Mouse (Mus musculus): Measurements from ENCODE around the gene Nup62. TPM values are rescaled to one million over a fixed set of nuclear protein-coding genes. Genes with fewer than 3 reads are reported as not detected.

Nup62 gene
- polyA plus RNA-seq, 1 experiment from 2014 or later: 73.5 TPM

- Histone ChIP-seq H3K27me3 (no peaks in the 10 kb centered on the region), H3K4me2 (no peak overlapping the region), H3K4me1 (peaks cover 8% of the 10 kb centered on the region), H3K36me3 (ENCODE audit: poor library complexity, severe bottlenecking) (peaks cover 17% of the 10 kb centered on the region; the same call in 1 of the 2 replicates), H3K9me3 (replicated peaks) (no peaks in the 10 kb centered on the region), H3K27ac (no peak overlapping the region), H3K4me3 (no peak overlapping the region), H3K9ac (no peak overlapping the region)
- ATAC-seq: no peak
- WGBS: 88% methylated on average over 7 of the region's 7 CpGs
These were observed 4.9 kb upstream of the Nup62 start for GRCm38 (mm10) chr7:44810819-44811557.

- no peak overlapping the region for H3K4me2 ChIP-seq
- peaks cover 18% of the 10 kb centered on the region for H3K4me1 ChIP-seq
- H3K9ac ChIP-seq: no peak overlapping the region
- H3K27me3 ChIP-seq: no peaks in the 10 kb centered on the region
- WGBS: 89% methylated on average over 20 of the region's 20 CpGs
- no peak overlapping the region for H3K27ac ChIP-seq
- H3K9me3 ChIP-seq (replicated peaks): no peaks in the 10 kb centered on the region
- no peak for ATAC-seq
- H3K4me3 ChIP-seq: no peak overlapping the region
- peaks cover 17% of the 10 kb centered on the region; the same call in 1 of the 2 replicates for H3K36me3 ChIP-seq (ENCODE audit: poor library complexity, severe bottlenecking)
These were observed 3.1 kb upstream of the Nup62 start for GRCm38 (mm10) chr7:44812651-44813325.

GRCm38 (mm10) chr7:44813985-44814384, 1.9 kb upstream of the Nup62 start:
- WGBS: 83% methylated on average over 3 of the region's 3 CpGs
- H3K36me3 ChIP-seq (ENCODE audit: poor library complexity, severe bottlenecking): peaks cover 17% of the 10 kb centered on the region; the same call in 1 of the 2 replicates
- no peak for ATAC-seq
- H3K27ac ChIP-seq: no peak overlapping the region
- no peak overlapping the region for H3K4me2 ChIP-seq
- no peak overlapping the region for H3K9ac ChIP-seq
- H3K9me3 ChIP-seq (replicated peaks): no peaks in the 10 kb centered on the region
- peaks cover 30% of the 10 kb centered on the region for H3K4me1 ChIP-seq
- H3K27me3 ChIP-seq: no peaks in the 10 kb centered on the region
- no peak overlapping the region for H3K4me3 ChIP-seq

GRCm38 (mm10) chr7:44814423-44814822, 1.5 kb upstream of the Nup62 start:
- H3K36me3 ChIP-seq (ENCODE audit: poor library complexity, severe bottlenecking): peaks cover 17% of the 10 kb centered on the region; the same call in 1 of the 2 replicates
- peak overlapping the region; percentile 84; the same call in 1 of the 2 replicates for H3K4me2 ChIP-seq
- H3K4me1 ChIP-seq: peaks cover 35% of the 10 kb centered on the region
- peak overlapping the region; percentile 84; the same call in 1 of the 2 replicates for H3K4me3 ChIP-seq
- 89% methylated on average over 4 of the region's 4 CpGs for WGBS
- no peaks in the 10 kb centered on the region for H3K9me3 ChIP-seq (replicated peaks)
- no peak overlapping the region for H3K9ac ChIP-seq
- H3K27ac ChIP-seq: no peak overlapping the region
- ATAC-seq: no peak
- H3K27me3 ChIP-seq: no peaks in the 10 kb centered on the region

- Histone ChIP-seq H3K36me3 (ENCODE audit: poor library complexity, severe bottlenecking) (peaks cover 17% of the 10 kb centered on the region; the same call in 1 of the 2 replicates), H3K4me2 (peak overlapping the region; percentile 84), H3K9me3 (replicated peaks) (no peaks in the 10 kb centered on the region), H3K9ac (peak overlapping the region; percentile 56), H3K27ac (peak overlapping the region; percentile 94), H3K4me3 (peak overlapping the region; percentile 84), H3K4me1 (peaks cover 41% of the 10 kb centered on the region), H3K27me3 (no peaks in the 10 kb centered on the region)
- WGBS: 22% methylated on average over 14 of the region's 14 CpGs
- no peak for ATAC-seq
These were observed 835 bp upstream of the Nup62 start for GRCm38 (mm10) chr7:44814952-44815553.

GRCm38 (mm10) chr7:44816470-44817021, 658 bp downstream of the Nup62 start, which contains the start of gene Atf5:
Gene Atf5 (minus strand): TSS chr7:44816658.
- H3K4me3 ChIP-seq: peak within 1 kb of the TSS; percentile 84
- ATAC-seq: peak; percentile 46
- peaks cover 17% of the 10 kb centered on the region; the same call in 1 of the 2 replicates for H3K36me3 ChIP-seq (ENCODE audit: poor library complexity, severe bottlenecking)
- no peaks in the 10 kb centered on the region for H3K9me3 ChIP-seq (replicated peaks)
- peak within 1 kb of the TSS; percentile 84 for H3K4me2 ChIP-seq
- WGBS: under 1% methylated on average over 52 of the region's 57 CpGs
- peak within 1 kb of the TSS; percentile 95 for H3K9ac ChIP-seq
- H3K27me3 ChIP-seq: no peaks in the 10 kb centered on the region
- peak within 1 kb of the TSS; percentile 94 for H3K27ac ChIP-seq
- H3K4me1 ChIP-seq: peaks cover 51% of the 10 kb centered on the region

- no peaks in the 10 kb centered on the region for H3K27me3 ChIP-seq
- H3K9me3 ChIP-seq (replicated peaks): no peaks in the 10 kb centered on the region
- H3K36me3 ChIP-seq (ENCODE audit: poor library complexity, severe bottlenecking): peaks cover 16% of the 10 kb centered on the region; the same call in 1 of the 2 replicates
- ATAC-seq: no peak
- peaks cover 53% of the 10 kb centered on the region for H3K4me1 ChIP-seq
- H3K4me3 ChIP-seq: peak overlapping the region; percentile 84
- H3K4me2 ChIP-seq: peak overlapping the region; percentile 84
- H3K9ac ChIP-seq: peak overlapping the region; percentile 95
- H3K27ac ChIP-seq: peak overlapping the region; percentile 94
- 29% methylated on average over 3 of the region's 3 CpGs for WGBS
These were observed 1.6 kb downstream of the Nup62 start for GRCm38 (mm10) chr7:44817441-44817840.

GRCm38 (mm10) chr7:44818164-44818563, 2.3 kb downstream of the Nup62 start:
- ATAC-seq: no peak
- peak overlapping the region; percentile 95 for H3K9ac ChIP-seq
- peak overlapping the region; percentile 84 for H3K4me2 ChIP-seq
- no peaks in the 10 kb centered on the region for H3K27me3 ChIP-seq
- peaks cover 59% of the 10 kb centered on the region for H3K4me1 ChIP-seq
- H3K36me3 ChIP-seq (ENCODE audit: poor library complexity, severe bottlenecking): peaks cover 9% of the 10 kb centered on the region; the same call in 1 of the 2 replicates
- peak overlapping the region; percentile 84 for H3K4me3 ChIP-seq
- 13% methylated on average over 2 of the region's 2 CpGs for WGBS
- H3K27ac ChIP-seq: peak overlapping the region; percentile 94
- no peaks in the 10 kb centered on the region for H3K9me3 ChIP-seq (replicated peaks)

- peaks cover 65% of the 10 kb centered on the region for H3K4me1 ChIP-seq
- 31% methylated on average over 6 of the region's 6 CpGs for WGBS
- H3K27me3 ChIP-seq: no peaks in the 10 kb centered on the region
- H3K27ac ChIP-seq: peak overlapping the region; percentile 94
- peak overlapping the region; percentile 95 for H3K9ac ChIP-seq
- H3K4me2 ChIP-seq: peak overlapping the region; percentile 84
- H3K4me3 ChIP-seq: peak overlapping the region; percentile 84
- H3K9me3 ChIP-seq (replicated peaks): no peaks in the 10 kb centered on the region
- 0 out of 2 replicates have a peak, but pooled peaks cover 3% of the 10 kb centered on the region for H3K36me3 ChIP-seq (ENCODE audit: poor library complexity, severe bottlenecking)
- ATAC-seq: no peak
These were observed 2.9 kb downstream of the Nup62 start for GRCm38 (mm10) chr7:44818751-44819235.

GRCm38 (mm10) chr7:44819391-44819790, 3.5 kb downstream of the Nup62 start:
- ATAC-seq: no peak
- Histone ChIP-seq H3K4me1 (peaks cover 67% of the 10 kb centered on the region), H3K9ac (peak overlapping the region; percentile 95), H3K27ac (peak overlapping the region; percentile 94), H3K9me3 (replicated peaks) (no peaks in the 10 kb centered on the region), H3K36me3 (ENCODE audit: poor library complexity, severe bottlenecking) (no peaks in the 10 kb centered on the region), H3K27me3 (no peaks in the 10 kb centered on the region), H3K4me3 (peak overlapping the region; percentile 84), H3K4me2 (peak overlapping the region; percentile 84)
- 99% methylated on average over 2 of the region's 2 CpGs for WGBS

GRCm38 (mm10) chr7:44819863-44820262, 4.0 kb downstream of the Nup62 start:
- 75% methylated on average over 5 of the region's 5 CpGs for WGBS
- Histone ChIP-seq H3K9ac (peak overlapping the region; percentile 95), H3K4me2 (peak overlapping the region; percentile 84), H3K4me1 (peaks cover 64% of the 10 kb centered on the region), H3K9me3 (replicated peaks) (no peaks in the 10 kb centered on the region), H3K27ac (no peak overlapping the region), H3K27me3 (no peaks in the 10 kb centered on the region), H3K36me3 (ENCODE audit: poor library complexity, severe bottlenecking) (no peaks in the 10 kb centered on the region), H3K4me3 (peak overlapping the region; percentile 84; the same call in 1 of the 2 replicates)
- no peak for ATAC-seq

Measured in forebrain, embryonic 13.5 days (tissue).